Mouse (Mus musculus): ENCODE measurements around the gene Lgals8.

- TF ChIP-seq MAFK (IDR thresholded peaks at IDR 0.05; ENCODE audit: insufficient read depth, low read depth, low read length), result no peak
- TF ChIP-seq CHD2 (IDR thresholded peaks at IDR 0.05; ENCODE audit: low read depth, low read length), result no peak
Observed at GRCm38 (mm10) chr13:12499107-12499506, 34.4 kb upstream of the Lgals8 start.
